In the genomic region with DNA sequence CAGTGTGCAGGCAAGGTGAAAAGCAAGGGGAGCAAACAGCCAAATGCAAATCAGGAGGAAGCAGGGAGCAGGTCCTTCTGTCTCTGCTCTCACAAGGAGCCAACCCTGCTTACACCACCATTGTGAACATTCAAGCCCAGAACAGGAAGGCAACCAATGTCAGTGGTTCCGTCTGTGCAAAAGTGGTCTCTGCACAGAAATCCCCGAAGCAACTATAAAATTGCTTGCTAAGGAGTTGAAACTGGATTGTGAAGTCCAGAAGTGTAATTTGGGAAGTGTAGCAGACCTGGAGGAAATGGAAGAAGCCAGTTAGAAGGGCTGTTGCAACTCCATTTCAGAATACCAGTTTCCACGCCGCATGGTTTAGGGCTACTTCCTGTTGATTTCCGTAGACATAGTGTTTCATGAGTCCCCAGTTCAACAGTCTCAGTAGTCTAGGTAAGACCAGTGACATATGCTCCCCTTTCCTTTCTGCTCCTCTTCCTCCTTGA, we compare ENCODE assay signal across 19 mouse cellular contexts. TPM values are rescaled to one million over a fixed set of nuclear protein-coding genes. Genes with fewer than 3 reads are reported as not detected.
DNase-seq lines count a peak whose midpoint lies in the region; ATAC-seq and TF ChIP-seq lines count a peak whose summit lies in the region.
"Had no signal": no experiment of that assay in that cellular context is flagged by ENCODE, and none has a peak within 500 bp of the region (broad histone marks: within the 10 kb centered on the region; RNA-seq: fewer than 3 reads in every experiment).

No protein-coding gene starts in this region.

- TF ChIP-seq EP300 in CH12.LX (IDR thresholded peaks at IDR 0.05; ENCODE audit: low read length), result no peak

- H3K36me3 ChIP-seq in CH12.LX (replicated peaks in 1 of 2; ENCODE audit: control insufficient read depth in 1 of 2, insufficient read depth in 1 of 2, low read length in 1 of 2), result peaks cover 3 to 27% of the 10 kb centered on the region in 2 experiments
- H3K36me3 ChIP-seq: embryonic facial prominence, embryonic 15.5 days; forebrain, embryonic 12.5 days; hindbrain, embryonic 13.5 days; limb, embryonic 15.5 days; midbrain, embryonic 15.5 days had no signal

- no peaks in the 10 kb centered on the region for H3K79me2 ChIP-seq in CH12.LX (replicated peaks; ENCODE audit: control insufficient read depth, extremely low read depth, insufficient read depth, poor library complexity, severe bottlenecking)

- no peak overlapping the region for H3K9ac ChIP-seq in CH12.LX (ENCODE audit: insufficient read depth, low read depth)
- H3K9ac ChIP-seq: embryonic facial prominence, embryonic 15.5 days; forebrain, embryonic 12.5 days; hindbrain, embryonic 13.5 days; limb, embryonic 15.5 days; midbrain, embryonic 15.5 days had no signal

- no peak overlapping the region for H3K4me2 ChIP-seq in CH12.LX (ENCODE audit: insufficient read depth, low read depth, poor library complexity, severe bottlenecking)
- H3K4me2 ChIP-seq: embryonic facial prominence, embryonic 15.5 days; forebrain, embryonic 12.5 days; hindbrain, embryonic 13.5 days; limb, embryonic 15.5 days; midbrain, embryonic 15.5 days had no signal

- TF ChIP-seq CTCF in lung, adult 2 months (IDR thresholded peaks at IDR 0.05; ENCODE audit: insufficient read depth, low read length), result no peak
- TF ChIP-seq CTCF in CH12.LX (conservative IDR thresholded peaks at IDR 0.05 in 1 of 2, IDR thresholded peaks at IDR 0.05 in 1 of 2; ENCODE audit: low read depth in 2 of 2, low read length in 2 of 2), result no peak

- no peak overlapping the region for H3K4me3 ChIP-seq in lung, adult 2 months (replicated peaks; ENCODE audit: extremely low read depth, low read depth, low read length)
- no peak overlapping the region for H3K4me3 ChIP-seq in CH12.LX (replicated peaks in 1 of 3; ENCODE audit: low read depth in 2 of 3, low read length in 2 of 3, poor library complexity in 1 of 3)
- H3K4me3 ChIP-seq: embryonic facial prominence, embryonic 15.5 days; forebrain, embryonic 12.5 days; gastrocnemius, adult 2 months; hindbrain, embryonic 13.5 days; limb, embryonic 15.5 days; midbrain, embryonic 15.5 days had no signal

- in situ Hi-C loops in CH12.LX (cut with MboI; ENCODE audit: low pct_ligation_motif_present, low pct_unique_long_range_greater_than_20kb, low sequenced_read_pairs), result no loop called here

- H3K27ac ChIP-seq in CH12.LX (ENCODE audit: insufficient read depth, low read depth), result no peak overlapping the region
- H3K27ac ChIP-seq: embryonic facial prominence, embryonic 15.5 days; forebrain, embryonic 12.5 days; gastrocnemius, adult 2 months; hindbrain, embryonic 13.5 days; limb, embryonic 15.5 days; midbrain, embryonic 15.5 days had no signal

- H3K9me3 ChIP-seq in CH12.LX (replicated peaks; ENCODE audit: low read length), result peaks cover 18% of the 10 kb centered on the region
- H3K9me3 ChIP-seq: embryonic facial prominence, embryonic 15.5 days; forebrain, embryonic 12.5 days; hindbrain, embryonic 13.5 days; limb, embryonic 15.5 days; midbrain, embryonic 15.5 days had no signal

- DNase-seq in lung, postnatal 36 days, result peak; percentile 22
- no peak for DNase-seq in lung, adult 2 months
- peak; percentile 35 for DNase-seq in CH12.LX (ENCODE audit: extremely low read depth)
- DNase-seq in thymus, postnatal 4 days, result no peak
- no peak for DNase-seq in heart, adult 8-10 months (ENCODE audit: low spot score)
- DNase-seq: adrenal gland, adult 8-10 months; gastrocnemius, adult 2 months; kidney, adult 2 months; kidney, postnatal 4 days; lung, postnatal 14 days; right cerebral cortex, adult 18-20 months had no signal

- dilution Hi-C loops in CH12.LX (cut with MboI; ENCODE audit: extremely low pct_ligation_motif_present, extremely low pct_unique_long_range_greater_than_20kb, low sequenced_read_pairs), result no loop called here

- no peaks in the 10 kb centered on the region for H3K4me1 ChIP-seq in lung, adult 2 months (ENCODE audit: control insufficient read depth, insufficient read depth, low read length)
- peaks cover 5 to 25% of the 10 kb centered on the region in 2 experiments; a peak in 3 of 4 replicates for H3K4me1 ChIP-seq in CH12.LX (ENCODE audit: control insufficient read depth in 1 of 2, insufficient read depth in 2 of 2)
- H3K4me1 ChIP-seq: embryonic facial prominence, embryonic 15.5 days; forebrain, embryonic 12.5 days; hindbrain, embryonic 13.5 days; limb, embryonic 15.5 days; midbrain, embryonic 15.5 days had no signal

- ATAC-seq in hematopoietic stem cell, adult 5-6 weeks (replicated peaks in 1 of 2; ENCODE audit: insufficient read depth in 1 of 2, low FRiP score in 2 of 2, low TSS enrichment in 1 of 2, low read depth in 1 of 2, poor library complexity in 2 of 2, severe bottlenecking in 2 of 2), result peak; percentile 53 to 66; a peak in 3 of 4 replicates
- ATAC-seq in neutrophil, adult 5-6 weeks (ENCODE audit: extremely low read depth, insufficient number of reproducible peaks, low FRiP score, poor library complexity, severe bottlenecking), result peak; percentile 84
- no peak for ATAC-seq in megakaryocyte-erythroid progenitor cell, adult 5-6 weeks (replicated peaks; ENCODE audit: low FRiP score, low TSS enrichment, poor library complexity, severe bottlenecking)
- ATAC-seq: midbrain, embryonic 15.5 days had no signal

- H3K27me3 ChIP-seq in CH12.LX (replicated peaks), result no peaks in the 10 kb centered on the region
- H3K27me3 ChIP-seq: embryonic facial prominence, embryonic 15.5 days; forebrain, embryonic 12.5 days; hindbrain, embryonic 13.5 days; limb, embryonic 15.5 days; midbrain, embryonic 15.5 days had no signal

- no peak for TF ChIP-seq POLR2A in lung, adult 2 months (IDR thresholded peaks at IDR 0.05; ENCODE audit: borderline replicate concordance, extremely low read depth, low read depth, low read length)
- TF ChIP-seq POLR2A in CH12.LX (IDR thresholded peaks at IDR 0.05; ENCODE audit: low read depth, low read length), result no peak

- TF ChIP-seq RAD21 in CH12.LX (IDR thresholded peaks at IDR 0.05; ENCODE audit: low read depth, low read length), result no peak

- 74% methylated on average over 5 of the region's 5 CpGs for WGBS in lung, adult 2 months

TF ChIP-seq in CH12.LX, 34 proteins besides CTCF, POLR2A, EP300 and RAD21:
- TF ChIP-seq TCF12 (IDR thresholded peaks at IDR 0.05; ENCODE audit: low read depth, low read length) (no peak), BHLHE40 (IDR thresholded peaks at IDR 0.05; ENCODE audit: low read depth, low read length) (0 out of 2 replicates have a peak, but pooled peaks have one; percentile 15)

RNA-seq across cellular contexts. Expression of gene Tlr1, which starts 10.4 kb away (rescaled TPM):
- polyA plus RNA-seq in lung, adult 2 months (2012; rRNA removed), result 1.9 and 2.6 TPM in 2 replicates
- total RNA-seq in CH12.LX (2012; rRNA removed) (4.3 and 6.4 TPM in 2 replicates), CH12.LX (2014; rRNA removed) (22.2 and 22.5 TPM in 2 replicates)
- polyA plus RNA-seq in CH12.LX (2012; ENCODE audit: insufficient read length, low read depth), result 21.3 and 26.5 TPM in 2 replicates
- 0.19 and 1.4 TPM in 2 replicates for total RNA-seq in hematopoietic stem cell, adult 5-6 weeks (2017)
- total RNA-seq in neutrophil, adult 5-6 weeks (2017), result 84.2 and 96.3 TPM in 2 replicates
- 0.92 TPM in 1 of 2 replicates, not detected in the other for total RNA-seq in megakaryocyte-erythroid progenitor cell, adult 5-6 weeks (2014; fragmentation: Nextera tagmentation)
- total RNA-seq in megakaryocyte-erythroid progenitor cell, adult 5-6 weeks (2017), result not detected in 2 replicates
- under 1 TPM; 0.09 to 0.41 (median 0.27) TPM for total RNA-seq in heart, adult 8-10 months (2022)

RNA-seq across cellular contexts. Expression of gene Tlr6, which starts 37.0 kb away (rescaled TPM):
- 0.83 and 1.4 TPM in 2 replicates for polyA plus RNA-seq in lung, adult 2 months (2012; rRNA removed)
- 0.72 and 1.0 TPM in 2 replicates for total RNA-seq in CH12.LX (2012; rRNA removed)
- 2.5 and 5.1 TPM in 2 replicates for total RNA-seq in CH12.LX (2014; rRNA removed)
- polyA plus RNA-seq in CH12.LX (2012; ENCODE audit: insufficient read length, low read depth), result 4.6 and 5.4 TPM in 2 replicates
- total RNA-seq in hematopoietic stem cell, adult 5-6 weeks (2017), result 2.1 and 28.4 TPM in 2 replicates
- total RNA-seq in neutrophil, adult 5-6 weeks (2017), result 31.0 and 37.8 TPM in 2 replicates
- total RNA-seq in megakaryocyte-erythroid progenitor cell, adult 5-6 weeks (2014; fragmentation: Nextera tagmentation), result 0.48 and 0.57 TPM in 2 replicates
- total RNA-seq in megakaryocyte-erythroid progenitor cell, adult 5-6 weeks (2017), result 0.52 and 1.2 TPM in 2 replicates
- under 1 TPM; 0.46 to 0.91 (median 0.71) TPM for total RNA-seq in heart, adult 8-10 months (2022)

RNA-seq across cellular contexts. Expression of gene Fam114a1, which starts 46.9 kb away (rescaled TPM):
- polyA plus RNA-seq in lung, adult 2 months (2012; rRNA removed), result 15.3 and 30.1 TPM in 2 replicates
- total RNA-seq in CH12.LX (2012; rRNA removed) (0.17 and 0.47 TPM in 2 replicates), CH12.LX (2014; rRNA removed) (0.12 and 0.36 TPM in 2 replicates)
- 0.16 and 0.27 TPM in 2 replicates for polyA plus RNA-seq in CH12.LX (2012; ENCODE audit: insufficient read length, low read depth)
- 5.9 and 7.9 TPM in 2 replicates for total RNA-seq in hematopoietic stem cell, adult 5-6 weeks (2017)
- total RNA-seq in neutrophil, adult 5-6 weeks (2017), result 32.7 and 33.2 TPM in 2 replicates
- 0.20 TPM in 1 of 2 replicates, not detected in the other for total RNA-seq in megakaryocyte-erythroid progenitor cell, adult 5-6 weeks (2014; fragmentation: Nextera tagmentation)
- 0.08 and 0.09 TPM in 2 replicates for total RNA-seq in megakaryocyte-erythroid progenitor cell, adult 5-6 weeks (2017)
- total RNA-seq in heart, adult 8-10 months (2022), result 10 to 100 TPM; 13.7 to 18.0 (median 15.7) TPM

Comparison
In these comparisons a context has a peak if more than half of its experiments do, and no peak if none do; other contexts are left out.
1. DNase-seq: peak in lung, postnatal 36 days (single experiment) and CH12.LX (single experiment); none in lung, adult 2 months (single experiment), thymus, postnatal 4 days (single experiment) and heart, adult 8-10 months (single experiment).